Mouse (Mus musculus) forebrain, embryonic 12.5 days (tissue): ENCODE data around the gene Gpr89. TPM values are rescaled to one million over a fixed set of nuclear protein-coding genes. Genes with fewer than 3 reads are reported as not detected.

Experiments
- ATAC-seq: fragments of 200-750 bp; cut with Nextera tagmentation; 2 replicates; pipeline ENCODE4 v1.8.0; 2017; ENCODE audit warnings: moderate TSS enrichment; ENCODE audit not compliant: low FRiP score
- H3K27ac ChIP-seq: fragments of 300-500 bp; sonication (generic); 2 replicates; pipeline ENCODE4 v1.5.1; 2016; ENCODE audit warnings: mild to moderate bottlenecking
- H3K27me3 ChIP-seq: fragments of 300-500 bp; sonication (generic); 2 replicates; pipeline ENCODE4 v1.6.1; 2016; ENCODE audit warnings: mild to moderate bottlenecking
- H3K36me3 ChIP-seq: fragments of 300-500 bp; sonication (generic); replicated peaks from 2 replicates; pipeline ENCODE4 v1.6.1; 2016; ENCODE audit warnings: mild to moderate bottlenecking
- H3K4me1 ChIP-seq: fragments of 300-500 bp; sonication (generic); 2 replicates; pipeline ENCODE4 v1.6.1; 2016
- H3K4me2 ChIP-seq: fragments of 300-500 bp; sonication (generic); 2 replicates; pipeline ENCODE4 v1.6.1; 2016; ENCODE audit warnings: mild to moderate bottlenecking, moderate library complexity
- H3K4me3 ChIP-seq: fragments of 300-500 bp; sonication (generic); replicated peaks from 2 replicates; pipeline ENCODE4 v1.5.1; 2016; ENCODE audit warnings: mild to moderate bottlenecking
- H3K9ac ChIP-seq: fragments of 300-500 bp; sonication (generic); 2 replicates; pipeline ENCODE4 v1.6.1; 2016; ENCODE audit warnings: mild to moderate bottlenecking
- H3K9me3 ChIP-seq: fragments of 300-500 bp; sonication (generic); 2 replicates; pipeline ENCODE4 v1.6.1; 2016
- WGBS: fragments of 180-500 bp; shearing (Covaris S2); methylation state at CpG from one replicate; pipeline ENCODE4 v1.1.7; 2016; 5-methylcytosine and 5-hydroxymethylcytosine counted together
- polyA plus RNA-seq: library from polyadenylated mRNA; unstranded; fragments of >200 nt; fragmentation: Nextera tagmentation; extraction: Ambion mirVana; gene quantifications from 2 replicates; pipeline ENCODE4 v1.2.1, GENCODE M21; 2016

Gpr89 gene
- polyA plus RNA-seq, 1 experiment from 2014 or later = 38.2 TPM

DNA sequence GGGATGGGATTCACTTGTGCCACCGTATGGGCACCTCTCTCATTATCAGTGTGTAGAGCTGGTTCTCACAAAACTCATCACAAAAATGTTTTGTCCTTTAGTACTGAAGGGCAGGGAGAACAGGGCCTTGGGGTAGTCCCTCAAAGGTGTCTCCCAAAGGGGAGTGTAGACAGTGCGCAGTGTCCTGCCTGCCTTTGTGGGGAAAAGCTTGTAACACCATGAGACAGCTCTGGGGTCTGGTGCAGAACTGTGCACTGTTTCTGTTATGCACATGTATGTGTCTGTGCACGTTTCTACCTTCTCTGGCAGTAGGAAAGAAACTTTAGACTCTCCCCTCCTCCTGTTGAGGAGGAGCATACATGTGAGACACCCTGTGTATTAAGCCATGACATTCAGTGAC is 37.3 kb downstream of the Gpr89 start:
- ATAC-seq = no peak
- Histone ChIP-seq H3K9me3 (no peaks in the 10 kb centered on the region), H3K36me3 (peaks cover 51% of the 10 kb centered on the region)

DNA sequence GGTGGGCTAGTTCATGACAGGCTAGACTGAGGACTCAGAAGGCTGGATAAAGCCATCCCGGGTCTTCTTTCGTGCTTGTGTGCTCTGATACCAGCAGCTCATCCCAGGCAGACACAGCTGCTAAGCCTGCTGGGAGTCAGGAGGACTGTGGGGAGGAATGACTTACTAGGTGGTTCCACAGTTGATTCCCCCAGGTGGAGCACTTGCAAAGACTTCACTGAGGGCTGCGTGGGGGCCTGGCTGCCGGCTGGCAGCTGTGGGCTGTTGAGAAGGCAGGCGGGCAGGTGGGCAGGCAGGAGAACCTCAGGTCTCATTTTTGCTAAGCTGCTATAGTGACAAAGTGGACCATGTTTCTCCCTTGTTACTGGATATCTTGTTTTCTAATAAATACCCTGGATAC is 44.6 kb downstream of the Gpr89 start:
- WGBS = 95% methylated on average over 5 of the region's 5 CpGs
- H3K9me3 ChIP-seq = no peaks in the 10 kb centered on the region
- H3K27me3 ChIP-seq = no peaks in the 10 kb centered on the region
- no peak overlapping the region for H3K4me3 ChIP-seq
- no peak overlapping the region for H3K4me2 ChIP-seq
- H3K36me3 ChIP-seq = peaks cover 5% of the 10 kb centered on the region; the same call in 1 of the 2 replicates
- H3K4me1 ChIP-seq = no peaks in the 10 kb centered on the region
- H3K27ac ChIP-seq = no peak overlapping the region
- H3K9ac ChIP-seq = no peak overlapping the region
- no peak for ATAC-seq

More for the DNA sequence above, 37.3 kb downstream of the Gpr89 start:
- Histone ChIP-seq H3K4me2 (no peak overlapping the region), H3K4me3 (no peak overlapping the region), H3K27me3 (no peaks in the 10 kb centered on the region), H3K9ac (no peak overlapping the region), H3K27ac (no peak overlapping the region), H3K4me1 (no peaks in the 10 kb centered on the region)
- 94% methylated on average over 3 of the region's 3 CpGs for WGBS

DNA sequence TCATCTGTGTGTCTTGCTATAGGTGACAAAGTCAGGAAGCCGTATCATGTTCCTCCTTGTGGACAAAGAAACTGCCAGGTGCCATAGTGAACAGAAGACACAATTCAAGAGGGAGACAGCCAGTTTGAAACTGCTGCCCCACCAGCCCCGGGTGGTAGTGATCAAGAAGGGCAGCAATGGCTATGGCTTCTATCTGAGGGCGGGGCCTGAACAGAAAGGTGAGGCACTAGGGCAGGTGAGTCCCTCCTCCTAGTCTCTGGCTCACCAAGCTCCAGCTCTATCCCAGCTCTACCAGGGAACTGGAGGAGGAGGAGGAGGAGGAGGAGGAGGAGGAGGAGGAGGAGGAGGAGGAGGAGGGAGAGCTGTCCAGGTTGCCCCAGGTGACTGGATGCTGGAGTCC is 49.3 kb downstream of the Gpr89 start:
- no peak overlapping the region for H3K9ac ChIP-seq
- H3K27me3 ChIP-seq = no peaks in the 10 kb centered on the region
- peaks cover 3% of the 10 kb centered on the region; the same call in 1 of the 2 replicates for H3K36me3 ChIP-seq
- no peak overlapping the region for H3K4me2 ChIP-seq
- WGBS = 89% methylated on average over 3 of the region's 3 CpGs
- H3K4me3 ChIP-seq = no peak overlapping the region
- H3K27ac ChIP-seq = no peak overlapping the region
- ATAC-seq = no peak
- H3K9me3 ChIP-seq = no peaks in the 10 kb centered on the region
- H3K4me1 ChIP-seq = no peaks in the 10 kb centered on the region

DNA sequence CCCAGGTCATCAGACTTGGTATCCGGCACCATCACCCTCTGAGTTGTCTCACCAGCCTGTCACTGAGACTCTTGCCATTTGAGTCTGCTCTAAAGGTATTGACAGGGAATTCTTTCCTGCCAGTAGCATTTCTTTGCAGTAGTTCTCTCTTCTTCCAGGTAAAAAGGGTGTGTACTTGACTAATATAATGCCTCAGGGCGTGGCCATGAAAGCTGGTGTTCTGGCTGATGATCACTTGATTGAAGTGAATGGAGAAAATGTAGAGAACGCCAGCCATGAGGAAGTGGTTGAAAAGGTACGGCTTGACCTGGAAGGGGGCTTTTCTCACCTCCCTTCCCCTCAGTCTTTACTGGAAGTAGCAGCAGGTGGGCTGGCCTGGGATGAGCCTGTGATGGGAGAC is 50.8 kb downstream of the Gpr89 start:
- Histone ChIP-seq H3K36me3 (no peaks in the 10 kb centered on the region), H3K4me1 (no peaks in the 10 kb centered on the region), H3K27ac (no peak overlapping the region), H3K9ac (no peak overlapping the region), H3K4me2 (no peak overlapping the region), H3K4me3 (no peak overlapping the region), H3K27me3 (no peaks in the 10 kb centered on the region), H3K9me3 (no peaks in the 10 kb centered on the region)
- no peak for ATAC-seq
- 89% methylated on average over 4 of the region's 4 CpGs for WGBS

DNA sequence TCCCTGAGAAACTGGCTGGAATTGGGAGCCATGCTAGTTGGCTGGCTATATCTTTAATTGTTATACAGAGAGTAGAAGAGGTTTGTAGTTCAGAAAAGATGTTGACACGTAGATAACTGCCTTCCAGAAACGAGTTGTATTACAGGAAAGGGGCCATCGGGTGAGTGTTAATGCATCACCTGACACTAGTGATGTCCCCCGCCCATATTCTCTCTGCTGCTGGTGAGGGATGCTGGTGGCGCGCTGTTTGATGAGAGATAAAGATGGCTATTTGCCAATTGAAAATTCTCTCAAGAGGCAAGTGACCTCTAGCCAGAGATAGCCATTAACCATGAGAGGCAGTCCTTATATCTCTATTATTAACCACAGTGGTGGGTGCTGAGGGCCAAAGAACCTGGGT is 52.6 kb downstream of the Gpr89 start:
- WGBS = 84% methylated on average over 6 of the region's 6 CpGs
- Histone ChIP-seq H3K4me2 (no peak overlapping the region), H3K4me3 (no peak overlapping the region), H3K36me3 (no peaks in the 10 kb centered on the region), H3K9me3 (no peaks in the 10 kb centered on the region), H3K4me1 (no peaks in the 10 kb centered on the region), H3K27ac (no peak overlapping the region), H3K9ac (no peak overlapping the region), H3K27me3 (no peaks in the 10 kb centered on the region)
- no peak for ATAC-seq

DNA sequence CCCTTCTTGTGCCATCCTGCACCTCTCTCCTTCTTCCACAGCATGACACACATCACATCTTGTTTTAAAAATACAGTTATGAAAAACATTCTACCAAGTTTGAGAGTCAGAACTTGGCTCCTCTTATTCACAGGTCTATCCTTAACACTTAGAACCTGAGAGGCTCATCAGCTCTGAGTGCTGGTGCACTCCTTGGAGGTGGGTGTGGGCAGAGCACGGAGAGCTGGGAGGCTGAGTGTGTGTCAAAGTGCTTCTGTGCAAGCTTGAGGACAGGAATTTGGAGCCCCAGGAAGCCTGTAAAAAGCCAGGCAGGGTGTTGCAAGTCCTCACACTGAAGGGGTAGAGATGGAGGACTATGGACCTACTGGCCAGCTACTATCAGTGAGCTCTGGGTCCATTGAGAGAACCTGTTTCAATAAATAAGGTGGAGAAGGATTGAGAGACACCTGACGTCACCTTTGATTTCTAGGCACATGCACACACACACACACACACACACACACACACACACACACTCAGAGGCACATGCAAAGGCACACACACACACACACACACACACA is 55.9 kb downstream of the Gpr89 start:
- Histone ChIP-seq H3K4me3 (no peak overlapping the region), H3K9me3 (no peaks in the 10 kb centered on the region), H3K27ac (no peak overlapping the region), H3K9ac (no peak overlapping the region), H3K4me2 (no peak overlapping the region), H3K4me1 (no peaks in the 10 kb centered on the region), H3K36me3 (no peaks in the 10 kb centered on the region), H3K27me3 (no peaks in the 10 kb centered on the region)
- WGBS = 93% methylated on average over 2 of the region's 2 CpGs
- ATAC-seq = no peak

DNA sequence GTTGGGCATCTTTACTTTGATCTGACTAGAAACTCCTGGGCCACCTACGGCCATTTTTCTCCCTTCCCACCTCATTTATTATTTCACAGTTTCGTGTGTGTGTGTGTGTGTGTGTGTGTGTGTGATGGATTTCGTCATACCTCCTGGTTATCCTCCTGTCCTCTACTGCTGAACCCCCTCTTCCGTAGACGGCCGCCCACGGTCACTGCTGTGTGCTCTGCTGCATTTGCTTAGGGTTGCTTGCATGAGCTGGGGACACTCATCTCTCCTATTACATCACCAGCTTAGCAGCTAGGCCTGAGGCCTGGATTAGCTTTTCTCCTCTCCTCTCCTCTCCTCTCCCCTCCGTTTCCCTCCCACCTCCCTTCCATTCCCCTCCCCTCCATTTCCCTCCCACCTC is 56.7 kb downstream of the Gpr89 start:
- Histone ChIP-seq H3K9ac (no peak overlapping the region), H3K27me3 (no peaks in the 10 kb centered on the region), H3K27ac (no peak overlapping the region), H3K36me3 (no peaks in the 10 kb centered on the region), H3K9me3 (no peaks in the 10 kb centered on the region), H3K4me3 (no peak overlapping the region), H3K4me1 (no peaks in the 10 kb centered on the region), H3K4me2 (no peak overlapping the region)
- 91% methylated on average over 7 of the region's 8 CpGs for WGBS
- no peak for ATAC-seq

DNA sequence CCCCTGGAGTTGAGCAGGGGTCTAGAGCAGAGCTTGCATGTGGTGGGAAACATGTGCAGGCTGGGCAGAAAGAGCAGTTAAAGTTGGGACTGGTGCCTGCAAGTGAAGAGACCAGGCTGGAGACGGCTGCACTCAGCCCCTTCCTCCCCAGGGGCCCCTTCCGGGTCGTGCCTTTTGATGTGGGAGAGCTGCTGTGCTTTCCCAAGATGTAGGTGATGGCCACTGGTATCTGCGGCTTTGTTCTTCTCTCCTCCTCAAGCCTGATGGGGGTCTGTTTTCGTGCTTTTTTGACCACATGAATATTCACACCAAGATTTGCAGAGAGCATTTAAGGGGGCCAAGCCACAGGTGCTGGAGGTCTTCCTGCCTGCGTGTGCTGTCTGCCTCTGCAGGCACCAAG is 57.5 kb downstream of the Gpr89 start:
- no peaks in the 10 kb centered on the region for H3K36me3 ChIP-seq
- 57% methylated on average over 6 of the region's 6 CpGs for WGBS
- H3K4me1 ChIP-seq = no peaks in the 10 kb centered on the region
- no peak overlapping the region for H3K4me2 ChIP-seq
- no peak overlapping the region for H3K4me3 ChIP-seq
- H3K27ac ChIP-seq = no peak overlapping the region
- H3K9ac ChIP-seq = no peak overlapping the region
- no peaks in the 10 kb centered on the region for H3K27me3 ChIP-seq
- no peaks in the 10 kb centered on the region for H3K9me3 ChIP-seq
- ATAC-seq = no peak

DNA sequence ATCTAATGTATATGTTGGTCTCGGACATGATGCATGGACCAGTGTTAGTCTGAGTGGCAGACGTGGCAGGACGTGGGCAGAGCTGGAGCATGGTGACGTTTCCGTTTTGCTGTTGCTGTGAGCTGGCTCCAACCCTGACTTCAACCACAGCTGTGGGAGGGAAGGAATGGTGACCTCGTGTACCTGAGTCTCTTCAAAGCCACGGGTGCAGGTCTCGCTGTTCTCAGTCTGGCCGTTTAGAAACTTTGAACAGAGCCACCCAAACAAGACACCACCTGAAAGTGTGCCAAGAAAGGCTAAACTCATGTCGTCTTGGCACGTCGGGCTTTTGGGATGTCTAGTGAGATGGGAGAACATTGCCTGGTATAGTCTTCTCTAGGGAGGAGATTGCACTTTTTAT is 58.2 kb downstream of the Gpr89 start:
- ATAC-seq = no peak
- Histone ChIP-seq H3K27ac (no peak overlapping the region), H3K27me3 (no peaks in the 10 kb centered on the region), H3K9ac (no peak overlapping the region), H3K4me1 (no peaks in the 10 kb centered on the region), H3K4me2 (no peak overlapping the region), H3K4me3 (no peak overlapping the region), H3K36me3 (no peaks in the 10 kb centered on the region), H3K9me3 (no peaks in the 10 kb centered on the region)
- 91% methylated on average over 12 of the region's 12 CpGs for WGBS

DNA sequence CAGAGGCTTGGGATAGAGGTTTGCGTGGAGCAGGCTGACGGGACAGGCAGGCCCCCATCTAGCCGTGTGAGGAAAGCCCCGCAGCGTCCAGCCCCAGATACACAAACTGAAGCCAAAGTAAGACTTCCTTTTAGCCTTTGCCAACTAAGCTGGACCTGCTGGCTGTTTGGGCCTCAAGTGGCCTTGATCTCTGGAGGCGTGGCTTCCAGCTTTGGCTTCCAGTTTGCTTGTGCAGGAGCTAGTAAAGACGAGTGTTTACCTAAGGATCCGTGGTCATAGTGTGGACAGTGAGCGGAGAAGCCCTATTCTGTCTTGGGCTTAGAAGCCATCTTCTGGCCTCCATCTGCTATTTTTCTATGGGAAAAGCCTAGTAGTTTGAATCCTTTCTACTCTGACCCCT is 59.3 kb downstream of the Gpr89 start:
- WGBS = 91% methylated on average over 9 of the region's 9 CpGs
- Histone ChIP-seq H3K9ac (no peak overlapping the region), H3K4me3 (no peak overlapping the region), H3K4me1 (no peaks in the 10 kb centered on the region), H3K27ac (no peak overlapping the region), H3K9me3 (no peaks in the 10 kb centered on the region), H3K36me3 (no peaks in the 10 kb centered on the region), H3K27me3 (no peaks in the 10 kb centered on the region), H3K4me2 (no peak overlapping the region)
- ATAC-seq = no peak

DNA sequence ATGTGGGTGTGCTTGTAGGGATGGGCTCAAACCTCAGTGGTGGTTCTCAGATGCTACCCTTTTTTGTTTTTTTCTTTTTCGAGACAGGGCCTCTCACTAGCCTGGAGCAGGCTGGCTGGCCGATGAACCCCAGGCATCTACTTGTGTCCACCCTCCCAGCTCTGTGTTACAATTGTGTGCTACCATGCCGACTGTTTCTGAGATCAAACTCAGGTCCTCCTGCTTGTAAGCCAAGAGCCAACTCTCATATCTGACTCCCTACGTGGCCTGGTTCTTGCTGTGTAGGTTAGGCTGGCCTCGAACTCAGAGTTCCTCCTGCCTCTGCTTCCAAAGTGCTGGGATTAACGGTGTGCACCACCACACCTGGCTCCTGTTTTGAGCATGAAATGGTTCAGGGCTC is 60.0 kb downstream of the Gpr89 start:
- H3K27ac ChIP-seq = no peak overlapping the region
- no peaks in the 10 kb centered on the region for H3K36me3 ChIP-seq
- H3K4me1 ChIP-seq = no peaks in the 10 kb centered on the region
- ATAC-seq = no peak
- no peak overlapping the region for H3K4me3 ChIP-seq
- H3K9ac ChIP-seq = no peak overlapping the region
- no peaks in the 10 kb centered on the region for H3K27me3 ChIP-seq
- H3K4me2 ChIP-seq = no peak overlapping the region
- no peaks in the 10 kb centered on the region for H3K9me3 ChIP-seq
- 93% methylated on average over 6 of the region's 6 CpGs for WGBS

DNA sequence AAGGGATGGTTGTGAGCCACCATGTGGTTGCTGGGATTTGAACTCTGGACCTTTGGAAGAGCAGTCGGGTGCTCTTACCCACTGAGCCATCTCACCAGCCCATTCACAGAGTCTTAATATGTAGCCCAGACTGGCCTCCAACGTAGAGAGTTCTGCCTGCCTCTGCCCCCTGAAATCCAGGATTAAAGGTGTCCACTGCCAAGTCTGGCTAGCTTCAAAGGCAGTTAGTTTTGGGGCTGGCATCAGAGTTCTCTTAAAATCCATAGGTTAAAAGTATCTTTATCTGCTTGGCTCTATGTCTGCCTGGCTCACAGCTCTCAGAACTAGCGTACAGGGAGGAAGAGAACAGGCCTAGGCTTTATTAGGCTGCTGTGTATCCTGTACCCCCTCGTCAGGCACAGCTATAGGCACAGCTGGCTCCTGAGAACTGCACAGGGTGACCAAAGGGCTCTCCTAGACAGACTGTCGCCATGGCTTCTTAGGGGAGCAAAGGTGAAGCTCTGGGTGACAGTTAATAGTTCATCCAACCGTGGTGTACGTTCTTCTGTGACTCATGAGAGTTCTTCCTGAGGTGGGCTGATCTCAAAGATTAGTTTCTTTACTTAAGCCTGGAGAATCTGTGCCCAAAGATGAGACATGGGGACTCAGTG is 66.0 kb downstream of the Gpr89 start:
- no peak overlapping the region for H3K4me3 ChIP-seq
- no peak for ATAC-seq
- no peak overlapping the region for H3K4me2 ChIP-seq
- no peaks in the 10 kb centered on the region for H3K9me3 ChIP-seq
- H3K36me3 ChIP-seq = no peaks in the 10 kb centered on the region
- H3K27me3 ChIP-seq = no peaks in the 10 kb centered on the region
- H3K4me1 ChIP-seq = no peaks in the 10 kb centered on the region
- no peak overlapping the region for H3K27ac ChIP-seq
- H3K9ac ChIP-seq = no peak overlapping the region
- 83% methylated on average over 7 of the region's 7 CpGs for WGBS

DNA sequence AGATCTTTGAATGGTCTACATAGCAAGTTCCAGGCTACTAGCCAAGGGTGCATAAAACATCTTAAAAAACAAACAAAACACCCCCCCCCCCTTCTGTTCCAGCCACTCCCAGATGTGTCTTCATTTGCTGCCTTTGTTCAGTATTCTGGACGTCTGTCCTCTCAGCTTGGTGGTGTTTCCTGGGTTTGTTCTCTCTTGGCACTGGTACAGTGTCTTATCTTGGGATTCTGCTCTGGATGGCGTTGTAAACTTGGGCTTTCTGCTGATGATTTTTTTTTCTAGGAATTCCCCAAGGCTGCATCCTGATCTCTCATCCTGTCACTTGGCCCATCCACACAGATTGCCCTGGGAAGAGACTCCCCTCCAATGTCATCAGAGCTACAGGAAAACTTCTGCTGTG is 68.7 kb downstream of the Gpr89 start:
- Histone ChIP-seq H3K4me2 (no peak overlapping the region), H3K27ac (no peak overlapping the region), H3K36me3 (no peaks in the 10 kb centered on the region), H3K27me3 (no peaks in the 10 kb centered on the region), H3K9me3 (no peaks in the 10 kb centered on the region), H3K9ac (no peak overlapping the region), H3K4me1 (peaks cover 3% of the 10 kb centered on the region; the same call in 1 of the 2 replicates), H3K4me3 (no peak overlapping the region)
- WGBS = 76% methylated on average over 2 of the region's 2 CpGs
- no peak for ATAC-seq
